Mouse (Mus musculus) CH12.LX (cell line): Measurements from ENCODE around the gene Zfp691.

Experiments
- CHD1 ChIP-seq: IDR thresholded peaks from 2 replicates; pipeline ENCODE4 v1.6.1; 2012; ENCODE audit warnings: low read depth, low read length, improper control_type of control experiment, inconsistent platforms
- CHD2 ChIP-seq: IDR thresholded peaks from 2 replicates; pipeline ENCODE4 v1.6.1; 2011; ENCODE audit warnings: low read length, improper control_type of control experiment
- CTCF ChIP-seq, 2 experiments: IDR thresholded peaks in 1 of 2; conservative IDR thresholded peaks in 1 of 2; 2 replicates each; pipeline ENCODE4 v1.5.1; 2011 to 2012; ENCODE audit warnings: low read depth in 2 of 2, low read length in 2 of 2, improper control_type of control experiment in 1 of 2, inconsistent platforms in 1 of 2, mild to moderate bottlenecking in 1 of 2, moderate library complexity in 1 of 2
- RCOR1 ChIP-seq: conservative IDR thresholded peaks from 2 replicates; pipeline ENCODE4 v1.6.1; 2012; ENCODE audit warnings: low read depth, mild to moderate bottlenecking, inconsistent platforms, low read length, improper control_type of control experiment

GRCm38 (mm10) chr4:119138171-119138570, 35.8 kb downstream of the Zfp691 start:
- TF ChIP-seq CHD2 (no peak), CTCF (conservative IDR thresholded peaks at IDR 0.05 in 1 of 2, IDR thresholded peaks at IDR 0.05 in 1 of 2; ENCODE audit: low read depth in 2 of 2, low read length in 2 of 2) (no peak), RCOR1 (no peak), CHD1 (no peak)
